Mouse (Mus musculus) myocyte (in vitro differentiated cells): ENCODE measurements around the gene Gstm2. TPM values are rescaled to one million over a fixed set of nuclear protein-coding genes. Genes with fewer than 3 reads are reported as not detected.
"Not testable (repeated sequence)": the region's sequence is repeated elsewhere in the genome, so short reads cannot be mapped to it uniquely, and the experiment has no call there.

Experiments
- H3K27me3 ChIP-seq: one replicate; pipeline ENCODE4 v1.6.1; 2011; ENCODE audit not compliant: control insufficient read depth, insufficient read depth, insufficient read length
- H3K36me3 ChIP-seq: one replicate; pipeline ENCODE4 v1.6.1; 2011; ENCODE audit not compliant: control insufficient read depth, insufficient read depth
- H3K4me2 ChIP-seq: one replicate; pipeline ENCODE4 v1.6.1; 2011; ENCODE audit warnings: low read depth, control low read depth
- H3K4me3 ChIP-seq: one replicate; pipeline ENCODE4 v1.5.1; 2011; ENCODE audit warnings: mild to moderate bottlenecking, control low read depth, moderate library complexity
- H3K79me2 ChIP-seq: one replicate; pipeline ENCODE4 v1.6.1; 2011; ENCODE audit not compliant: control insufficient read depth, insufficient read depth
- H3ac ChIP-seq: one replicate; pipeline ENCODE4 v1.6.1; 2011; ENCODE audit not compliant: control insufficient read depth, insufficient read length
- CEBPB ChIP-seq: IDR thresholded peaks from 2 replicates; pipeline ENCODE4 v1.6.1; 2011; ENCODE audit warnings: mild to moderate bottlenecking, moderate library complexity; ENCODE audit not compliant: poor library complexity, insufficient read depth, severe bottlenecking
- E2F4 ChIP-seq: IDR thresholded peaks from one replicate; pipeline ENCODE4 v1.6.1; 2011; ENCODE audit warnings: mild to moderate bottlenecking, control low read depth, moderate library complexity; ENCODE audit not compliant: insufficient read depth
- MAX ChIP-seq: IDR thresholded peaks from one replicate; pipeline ENCODE4 v1.6.1; 2011; ENCODE audit warnings: low read depth, mild to moderate bottlenecking, control low read depth
- MYOD1 ChIP-seq, 3 experiments: IDR thresholded peaks; one replicate each; pipeline ENCODE4 v1.6.1; 2011; ENCODE audit warnings: control low read depth in 2 of 3, low read depth in 2 of 3, mild to moderate bottlenecking in 2 of 3, moderate library complexity in 1 of 3; ENCODE audit not compliant: insufficient read length in 2 of 3, control insufficient read depth in 1 of 3
- MYOG ChIP-seq, 3 experiments: IDR thresholded peaks; one replicate each; pipeline ENCODE4 v1.6.1; 2011; ENCODE audit warnings: control low read depth in 2 of 3, low read depth in 2 of 3, mild to moderate bottlenecking in 2 of 3; ENCODE audit not compliant: insufficient read length in 2 of 3, control insufficient read depth in 1 of 3, insufficient read depth in 1 of 3
- POLR2A ChIP-seq: IDR thresholded peaks from one replicate; pipeline ENCODE4 v1.6.1; 2011; ENCODE audit warnings: low read depth, mild to moderate bottlenecking, control low read depth, moderate library complexity; ENCODE audit not compliant: insufficient read length
- POLR2AphosphoS2 ChIP-seq: IDR thresholded peaks from one replicate; pipeline ENCODE4 v1.6.1; 2011; ENCODE audit warnings: low read depth, control low read depth; ENCODE audit not compliant: insufficient read length
- REST ChIP-seq: IDR thresholded peaks from one replicate; pipeline ENCODE4 v1.6.1; 2011; ENCODE audit warnings: mild to moderate bottlenecking, control low read depth, moderate library complexity; ENCODE audit not compliant: insufficient read depth, insufficient read length
- SRF ChIP-seq: IDR thresholded peaks from one replicate; pipeline ENCODE4 v1.6.1; 2011; ENCODE audit warnings: low read depth; ENCODE audit not compliant: control insufficient read depth, insufficient read length
- TCF12 ChIP-seq: IDR thresholded peaks from one replicate; pipeline ENCODE4 v1.6.1; 2011; ENCODE audit warnings: mild to moderate bottlenecking, control low read depth; ENCODE audit not compliant: poor library complexity, insufficient read depth, severe bottlenecking
- TCF3 ChIP-seq: IDR thresholded peaks from one replicate; pipeline ENCODE4 v1.6.1; 2011; ENCODE audit warnings: low read depth, control low read depth; ENCODE audit not compliant: insufficient read length
- USF1 ChIP-seq: IDR thresholded peaks from one replicate; pipeline ENCODE4 v1.6.1; 2011; ENCODE audit warnings: low read depth, mild to moderate bottlenecking, control low read depth, moderate library complexity
- polyA plus RNA-seq: library from polyadenylated mRNA; unstranded; fragments of >200 nt; fragmentation: generic; extraction: Trizol; gene quantifications from one replicate; pipeline ENCODE4 v1.2.1, GENCODE M21; 2012; ENCODE audit warnings: missing spikeins

Gstm2 gene
- polyA plus RNA-seq, 1 experiment, result 17.1 TPM

DNA sequence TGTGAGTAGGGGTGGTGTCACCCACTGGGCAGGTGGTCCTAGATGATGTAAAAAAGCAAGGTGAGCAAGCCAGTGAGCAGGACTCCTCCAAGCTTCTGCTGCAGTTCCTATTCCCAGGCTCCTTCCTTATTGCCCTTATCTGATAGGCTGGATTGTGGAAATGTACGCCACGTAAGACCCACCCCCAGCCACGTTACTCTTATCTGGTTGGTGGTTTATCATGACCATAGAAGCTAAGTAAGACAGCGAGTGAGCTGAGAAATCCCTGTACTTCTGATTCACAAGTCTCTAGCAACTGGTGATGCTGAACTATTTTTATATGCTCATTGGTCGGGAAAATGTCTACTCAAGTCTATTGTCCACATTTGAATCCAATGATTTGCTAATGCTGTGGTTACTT lies 39.8 kb upstream of the Gstm2 start:
- H3K4me3 ChIP-seq, result no peak overlapping the region
- no peaks in the 10 kb centered on the region for H3K36me3 ChIP-seq
- no peaks in the 10 kb centered on the region for H3K79me2 ChIP-seq
- peaks cover 38% of the 10 kb centered on the region for H3K27me3 ChIP-seq
- no peak overlapping the region for H3K4me2 ChIP-seq
- H3ac ChIP-seq, result no peak overlapping the region
- TF ChIP-seq MAX (no peak), MYOG (IDR thresholded peaks at IDR 0.05; ENCODE audit: control insufficient read depth in 1 of 3, insufficient read depth in 1 of 3, insufficient read length in 2 of 3, low read depth in 2 of 3) (no peak), CEBPB (no peak), TCF3 (no peak), E2F4 (no peak), POLR2AphosphoS2 (no peak), MYOD1 (IDR thresholded peaks at IDR 0.05; ENCODE audit: control insufficient read depth in 1 of 3, insufficient read length in 2 of 3, low read depth in 2 of 3) (no peak), POLR2A (no peak), REST (no peak), USF1 (no peak), SRF (no peak), TCF12 (no peak)

GRCm38 (mm10) chr3:108025318-108025717 lies 39.1 kb upstream of the Gstm2 start:
- no peak overlapping the region for H3K4me2 ChIP-seq
- no peak overlapping the region for H3ac ChIP-seq
- H3K79me2 ChIP-seq, result no peaks in the 10 kb centered on the region
- H3K4me3 ChIP-seq, result no peak overlapping the region
- peaks cover 38% of the 10 kb centered on the region for H3K27me3 ChIP-seq
- TF ChIP-seq TCF3 (no peak), POLR2A (no peak), TCF12 (no peak), MYOG (IDR thresholded peaks at IDR 0.05; ENCODE audit: control insufficient read depth in 1 of 3, insufficient read depth in 1 of 3, insufficient read length in 2 of 3, low read depth in 2 of 3) (no peak), SRF (no peak), REST (no peak), USF1 (no peak), E2F4 (no peak)
- H3K36me3 ChIP-seq, result no peaks in the 10 kb centered on the region

DNA sequence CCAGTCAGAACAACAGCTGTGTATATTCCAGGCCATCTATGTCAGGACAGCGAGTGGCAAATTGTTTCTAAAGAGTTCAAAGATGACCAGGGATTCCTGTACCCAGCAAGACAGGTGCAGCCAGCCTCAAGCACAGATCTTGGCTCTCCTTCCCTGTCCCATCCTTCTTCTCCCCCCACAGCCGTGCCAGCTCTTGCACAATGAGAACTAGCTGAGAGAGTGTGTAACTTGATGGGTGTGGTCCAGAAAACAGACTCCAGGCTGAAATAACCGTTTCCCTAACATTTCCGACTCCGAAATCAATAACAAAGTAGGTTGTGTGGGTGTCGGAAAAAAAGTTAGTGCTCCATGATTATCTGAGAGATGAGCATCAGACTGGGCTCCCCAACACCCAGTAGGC lies 36.4 kb upstream of the Gstm2 start:
- no peak overlapping the region for H3ac ChIP-seq
- H3K4me2 ChIP-seq, result no peak overlapping the region
- TF ChIP-seq CEBPB, result 0 out of 2 replicates have a peak, but pooled peaks have one; percentile 18
- TF ChIP-seq TCF12, result no peak
- no peaks in the 10 kb centered on the region for H3K36me3 ChIP-seq
- no peak overlapping the region for H3K4me3 ChIP-seq
- H3K27me3 ChIP-seq, result peaks cover 17% of the 10 kb centered on the region
- no peaks in the 10 kb centered on the region for H3K79me2 ChIP-seq

GRCm38 (mm10) chr3:108020351-108021022 lies 34.2 kb upstream of the Gstm2 start:
- not testable (repeated sequence) for H3K79me2 ChIP-seq, H3K36me3 ChIP-seq, H3K4me2 ChIP-seq, H3ac ChIP-seq, H3K4me3 ChIP-seq
- peaks cover 17% of the 10 kb centered on the region for H3K27me3 ChIP-seq

GRCm38 (mm10) chr3:108019226-108019625 lies 33.0 kb upstream of the Gstm2 start:
- H3K27me3 ChIP-seq, result peaks cover 15% of the 10 kb centered on the region
- not testable (repeated sequence) for H3K4me2 ChIP-seq, H3K4me3 ChIP-seq, H3K79me2 ChIP-seq, H3K36me3 ChIP-seq, H3ac ChIP-seq

GRCm38 (mm10) chr3:108018190-108018820 lies 32.1 kb upstream of the Gstm2 start:
- no peak overlapping the region for H3ac ChIP-seq
- peak overlapping the region; percentile 18 for H3K4me3 ChIP-seq
- peaks cover 11% of the 10 kb centered on the region for H3K27me3 ChIP-seq
- TF ChIP-seq USF1 (peak; percentile 70), TCF12 (no peak), MYOD1 (IDR thresholded peaks at IDR 0.05; ENCODE audit: control insufficient read depth in 1 of 3, insufficient read length in 2 of 3, low read depth in 2 of 3) (peak in 2 of 3 experiments; percentile 13 to 49), POLR2AphosphoS2 (no peak)
- no peaks in the 10 kb centered on the region for H3K36me3 ChIP-seq
- no peaks in the 10 kb centered on the region for H3K79me2 ChIP-seq
- peak overlapping the region; percentile 98 for H3K4me2 ChIP-seq
